Mouse (Mus musculus) embryonic fibroblast, embryonic 13.5 days (primary cell): ENCODE data around the gene Pecam1. TPM values are rescaled to one million over a fixed set of nuclear protein-coding genes. Genes with fewer than 3 reads are reported as not detected.
A peak's percentile ranks its signal among the peaks of the same experiment; 100 is the strongest.
"Not testable (repeated sequence)": the region's sequence is repeated elsewhere in the genome, so short reads cannot be mapped to it uniquely, and the experiment has no call there.

Experiments used
- H3K27ac ChIP-seq: 2 replicates; pipeline ENCODE4 v1.5.1; 2012; ENCODE audit warnings: low read length, control low read depth, inconsistent platforms; ENCODE audit not compliant: insufficient read depth
- H3K4me1 ChIP-seq: 2 replicates; pipeline ENCODE4 v1.6.1; 2011; ENCODE audit warnings: low read length; ENCODE audit not compliant: control insufficient read depth, insufficient read depth
- H3K4me3 ChIP-seq: 2 replicates; pipeline ENCODE4 v1.5.1; 2011; ENCODE audit warnings: mild to moderate bottlenecking, control low read depth, low read length; ENCODE audit not compliant: insufficient read depth
- CTCF ChIP-seq: IDR thresholded peaks from 2 replicates; pipeline ENCODE4 v1.5.1; 2011; ENCODE audit warnings: mild to moderate bottlenecking, control low read depth, low read length, moderate library complexity, borderline replicate concordance; ENCODE audit not compliant: insufficient read depth
- POLR2A ChIP-seq: IDR thresholded peaks from 2 replicates; pipeline ENCODE4 v1.6.1; 2011; ENCODE audit warnings: low read depth, mild to moderate bottlenecking, control low read depth, low read length, moderate library complexity
- polyA plus RNA-seq: library from polyadenylated mRNA; stranded (reverse); fragments of >200 nt; gene quantifications from 2 replicates; pipeline ENCODE4 v1.2.4, GENCODE M21; 2011; ENCODE audit warnings: low read depth; ENCODE audit not compliant: missing spikeins, insufficient read length

Pecam1 gene
- polyA plus RNA-seq, 1 experiment = 1.0 TPM

- Histone ChIP-seq H3K4me1 (no peaks in the 10 kb centered on the region), H3K27ac (no peak overlapping the region), H3K4me3 (no peak overlapping the region)
- TF ChIP-seq CTCF = no peak
- TF ChIP-seq POLR2A = no peak
Measured at GRCm38 (mm10) chr11:106641580-106641979, 108.8 kb downstream of the Pecam1 start.

DNA sequence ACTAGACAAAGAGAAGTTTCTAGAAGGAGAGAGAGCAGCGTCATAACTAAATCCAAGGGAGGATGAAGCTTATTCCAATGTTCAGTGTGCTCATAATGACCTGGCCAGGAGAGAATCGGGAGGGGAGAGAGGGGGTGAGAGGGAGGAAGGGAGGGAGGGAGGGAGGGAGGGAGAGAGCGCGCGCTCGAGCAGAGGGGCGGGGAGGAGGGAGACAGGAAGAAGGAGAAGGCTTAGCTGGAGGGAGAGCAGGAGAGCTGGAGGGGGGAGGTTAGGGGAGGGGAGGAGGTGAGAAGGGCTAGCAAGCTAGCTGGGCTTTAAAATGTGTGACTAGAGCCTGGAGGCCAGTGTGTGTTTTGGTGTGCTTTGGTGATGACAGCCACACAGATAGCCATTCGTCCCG is 110.4 kb downstream of the Pecam1 start:
- Histone ChIP-seq H3K4me3 (no peak overlapping the region), H3K4me1 (no peaks in the 10 kb centered on the region), H3K27ac (no peak overlapping the region)
- TF ChIP-seq CTCF (no peak), POLR2A (no peak)

DNA sequence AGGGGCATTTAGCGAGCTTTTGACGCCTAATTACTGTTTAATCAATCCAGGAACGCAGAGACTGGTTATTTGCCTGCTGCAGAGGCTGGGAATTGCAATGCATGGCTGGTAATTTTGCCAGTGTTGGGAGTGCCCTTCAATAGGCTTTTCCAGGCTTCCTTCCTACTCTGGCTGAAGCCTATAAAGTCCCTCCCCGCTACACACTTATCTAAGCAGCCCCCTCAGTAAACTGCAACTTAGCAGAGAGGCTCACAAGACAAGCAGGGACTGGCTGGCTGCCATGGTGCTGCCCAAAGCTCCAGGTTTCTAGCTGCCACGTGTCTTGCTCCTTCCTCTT is 111.1 kb downstream of the Pecam1 start:
- H3K4me3 ChIP-seq = no peak overlapping the region
- no peak overlapping the region for H3K27ac ChIP-seq
- no peak for TF ChIP-seq CTCF
- TF ChIP-seq POLR2A = no peak
- H3K4me1 ChIP-seq = no peaks in the 10 kb centered on the region

- no peak for TF ChIP-seq POLR2A
- no peak for TF ChIP-seq CTCF
- Histone ChIP-seq H3K4me3 (no peak overlapping the region), H3K4me1 (no peaks in the 10 kb centered on the region), H3K27ac (no peak overlapping the region)
Measured at GRCm38 (mm10) chr11:106638551-106639355, 111.7 kb downstream of the Pecam1 start.

- no peak for TF ChIP-seq CTCF
- Histone ChIP-seq H3K4me3 (no peak overlapping the region), H3K27ac (no peak overlapping the region), H3K4me1 (no peaks in the 10 kb centered on the region)
Measured at GRCm38 (mm10) chr11:106637754-106638153, 112.7 kb downstream of the Pecam1 start.

- H3K4me1 ChIP-seq = no peaks in the 10 kb centered on the region
- no peak overlapping the region for H3K27ac ChIP-seq
- H3K4me3 ChIP-seq = no peak overlapping the region
- TF ChIP-seq POLR2A (no peak), CTCF (no peak)
Measured at GRCm38 (mm10) chr11:106635946-106636345, 114.5 kb downstream of the Pecam1 start.

GRCm38 (mm10) chr11:106634175-106634574 is 116.3 kb downstream of the Pecam1 start:
- not testable (repeated sequence) for H3K4me1 ChIP-seq, H3K27ac ChIP-seq, H3K4me3 ChIP-seq

GRCm38 (mm10) chr11:106633456-106633855 is 117.0 kb downstream of the Pecam1 start:
- TF ChIP-seq POLR2A (no peak), CTCF (no peak)
- H3K4me3 ChIP-seq = no peak overlapping the region

DNA sequence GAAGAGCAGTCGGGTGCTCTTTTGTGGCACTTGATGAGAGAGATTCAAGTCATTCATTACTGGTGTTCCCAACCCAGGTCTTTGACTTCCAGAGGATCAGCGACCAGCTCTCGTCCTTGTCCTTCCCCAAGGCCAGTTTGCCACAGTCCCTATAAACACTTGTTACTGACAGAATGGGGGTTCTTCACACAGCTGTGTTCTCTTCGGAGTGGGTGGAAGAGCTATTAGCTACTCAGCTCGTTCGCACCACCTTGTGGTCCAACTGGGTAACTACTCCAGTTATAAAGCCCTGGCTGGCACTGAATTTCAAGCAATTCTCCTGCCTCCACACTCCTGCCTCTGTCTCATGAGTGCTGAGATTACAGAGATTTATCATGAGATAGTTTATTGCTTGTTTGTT is 122.7 kb downstream of the Pecam1 start:
- TF ChIP-seq CTCF (peak; percentile 55; the same call in 1 of the 2 replicates), POLR2A (no peak)
- H3K4me3 ChIP-seq = no peak overlapping the region
- no peaks in the 10 kb centered on the region for H3K4me1 ChIP-seq
- H3K27ac ChIP-seq = no peak overlapping the region

More at GRCm38 (mm10) chr11:106633456-106633855, 117.0 kb downstream of the Pecam1 start:
- Histone ChIP-seq H3K27ac (no peak overlapping the region), H3K4me1 (no peaks in the 10 kb centered on the region)

GRCm38 (mm10) chr11:106625577-106625976 is 124.9 kb downstream of the Pecam1 start:
- Histone ChIP-seq H3K4me3 (no peak overlapping the region), H3K4me1 (no peaks in the 10 kb centered on the region), H3K27ac (no peak overlapping the region)
- TF ChIP-seq CTCF (no peak), POLR2A (no peak)

DNA sequence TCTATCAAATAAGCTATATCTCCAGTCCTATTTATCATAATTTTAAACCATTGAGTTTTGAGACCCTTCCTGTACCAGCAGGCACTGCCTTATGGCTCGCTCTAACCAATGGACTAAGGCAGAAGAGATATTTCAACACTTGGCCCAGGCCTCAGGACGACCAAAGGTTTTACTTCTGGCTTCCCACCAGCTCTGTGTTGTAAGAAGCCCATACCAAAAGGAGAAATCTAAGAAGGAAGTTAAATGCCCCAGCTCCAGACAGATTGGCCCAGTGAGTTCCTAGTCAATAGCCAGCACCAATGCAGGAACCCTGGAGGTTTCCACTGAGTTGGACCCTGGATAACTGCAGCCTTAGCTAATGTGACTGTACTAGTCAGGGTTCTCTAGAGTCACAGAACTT is 126.8 kb downstream of the Pecam1 start:
- Histone ChIP-seq H3K27ac (no peak overlapping the region), H3K4me1 (no peaks in the 10 kb centered on the region), H3K4me3 (no peak overlapping the region)
- TF ChIP-seq CTCF (no peak), POLR2A (no peak)
